Mouse (Mus musculus) ovary, adult 18-20 months (tissue): ENCODE data around the gene Ikbke.
A peak's percentile ranks its signal among the peaks of the same experiment; 100 is the strongest.
"Not testable (repeated sequence)": the region's sequence is repeated elsewhere in the genome, so short reads cannot be mapped to it uniquely, and the experiment has no call there.

Source experiments
- DNase-seq: peaks from one replicate; pipeline ENCODE4 v3.0.0; 2022; ENCODE audit warnings: low spot score, mixed read lengths

Gene Ikbke

DNA sequence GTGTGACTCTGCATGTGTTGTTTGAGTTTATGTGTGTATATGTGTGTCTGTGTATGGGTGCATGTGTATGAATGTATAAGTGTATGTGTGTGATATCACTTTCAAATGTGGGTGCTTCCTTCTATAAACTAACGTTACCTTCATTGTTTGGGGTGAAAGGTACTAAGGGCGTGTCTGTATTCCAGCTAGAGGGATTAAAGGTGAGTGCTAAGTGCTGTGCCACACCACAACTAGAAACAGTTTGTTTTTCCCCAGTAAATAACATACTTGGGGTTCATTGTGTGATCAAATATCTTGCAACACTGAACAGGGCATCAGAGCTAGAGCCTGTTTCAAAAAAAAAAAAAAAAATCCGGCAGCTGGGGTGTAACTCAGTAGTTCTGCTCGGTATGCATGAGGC, 2.3 kb upstream of the Ikbke start:
- no peak for DNase-seq

DNA sequence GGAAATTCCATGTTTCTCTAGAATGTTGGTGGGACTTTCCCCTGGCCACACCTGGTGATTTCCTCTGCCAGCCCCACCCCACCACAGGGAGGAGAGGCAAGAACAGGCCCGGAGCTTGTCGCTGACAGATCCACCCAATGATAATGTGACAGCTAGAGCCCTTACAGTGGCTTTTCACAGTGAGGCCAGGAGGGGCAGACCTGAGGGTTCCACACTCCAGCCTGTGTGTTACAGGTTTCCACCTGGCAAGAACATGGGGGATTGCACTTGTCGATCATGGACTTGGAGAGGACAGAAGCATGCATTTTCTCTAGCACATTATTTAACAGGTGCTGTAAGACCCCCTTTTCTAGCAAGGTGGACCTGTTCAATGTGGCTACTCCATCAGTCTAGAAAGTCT, 874 bp upstream of the Ikbke start:
- no peak for DNase-seq

DNA sequence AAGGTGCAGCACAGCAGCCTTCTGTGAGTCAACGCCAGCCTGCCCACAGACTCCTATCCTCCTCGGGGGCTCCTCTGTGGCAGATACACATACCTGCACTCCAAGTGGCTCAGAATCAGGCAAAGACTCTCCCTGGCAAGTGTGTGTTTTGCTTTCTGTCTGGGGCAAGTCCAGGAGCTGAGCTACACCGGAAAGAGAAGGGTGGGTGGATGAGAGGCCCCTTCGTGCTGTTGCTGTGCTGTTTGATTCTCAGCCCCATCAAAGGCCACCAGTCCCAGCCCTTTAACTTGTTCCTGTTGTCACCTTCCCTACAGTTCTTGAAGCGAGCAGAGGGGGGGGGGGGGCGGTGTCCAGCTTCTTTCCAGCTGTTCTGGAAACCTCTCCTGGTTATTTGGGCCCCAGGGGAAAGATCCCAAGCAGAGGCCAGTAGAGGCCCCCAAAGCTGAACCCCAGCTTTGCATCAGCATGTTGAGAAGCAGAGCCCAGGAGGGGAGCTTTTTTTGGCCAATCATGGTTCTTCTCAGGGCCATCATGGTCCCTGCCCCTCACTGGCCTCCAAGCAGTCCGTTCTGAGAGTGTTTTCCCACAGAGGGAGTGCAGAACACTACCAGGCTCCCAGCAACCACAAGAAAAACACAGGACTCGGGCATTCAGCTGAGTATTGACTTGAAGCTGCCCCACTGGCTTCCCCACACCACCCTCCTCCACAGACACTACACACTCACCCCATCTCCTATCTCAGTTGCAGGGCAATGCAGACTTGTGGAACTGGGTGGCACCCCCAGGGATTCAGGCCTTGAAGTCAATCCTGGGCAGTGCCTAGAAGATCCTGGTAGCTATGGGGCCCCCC, 575 bp downstream of the Ikbke start:
- DNase-seq = no peak

DNA sequence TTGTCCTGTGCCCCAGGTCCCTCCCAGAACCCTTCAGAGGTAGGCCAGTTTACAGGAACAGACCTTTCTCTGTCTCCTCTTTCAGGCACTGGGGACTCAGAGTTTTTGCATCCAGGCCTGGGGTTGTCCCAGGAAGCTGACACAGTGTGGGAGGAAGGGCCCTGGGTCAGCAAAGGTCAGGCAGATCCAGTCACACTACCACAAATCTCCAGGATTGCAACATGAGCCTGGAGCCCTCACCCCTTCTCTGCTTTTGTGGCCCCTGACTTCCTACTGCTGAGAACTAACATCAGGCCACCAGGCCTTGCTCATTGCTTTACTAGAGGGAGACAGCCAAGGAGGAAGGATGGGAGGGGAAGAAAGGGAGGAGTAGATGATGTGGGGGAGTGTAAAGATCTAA, 2.6 kb downstream of the Ikbke start:
- DNase-seq = no peak

DNA sequence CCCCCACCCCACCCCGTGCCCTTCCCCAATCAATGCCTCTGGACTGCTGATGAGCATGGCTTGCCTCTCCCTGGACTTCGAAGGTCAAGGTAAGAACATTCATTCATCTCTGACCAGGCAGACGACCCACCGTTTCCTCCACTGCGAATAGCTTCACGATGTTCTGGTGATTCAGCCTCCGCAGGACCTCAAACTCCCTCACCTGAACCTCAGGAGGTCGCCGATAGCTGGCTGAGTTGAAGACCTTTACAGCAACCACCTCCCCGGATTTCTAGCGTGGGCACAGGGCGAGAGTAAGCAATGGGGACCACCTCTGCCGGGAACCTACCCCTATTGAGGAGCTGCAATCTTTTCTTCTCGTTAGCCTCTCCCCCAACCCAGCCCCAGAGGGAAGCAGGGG, 3.8 kb downstream of the Ikbke start:
- DNase-seq = no peak

DNA sequence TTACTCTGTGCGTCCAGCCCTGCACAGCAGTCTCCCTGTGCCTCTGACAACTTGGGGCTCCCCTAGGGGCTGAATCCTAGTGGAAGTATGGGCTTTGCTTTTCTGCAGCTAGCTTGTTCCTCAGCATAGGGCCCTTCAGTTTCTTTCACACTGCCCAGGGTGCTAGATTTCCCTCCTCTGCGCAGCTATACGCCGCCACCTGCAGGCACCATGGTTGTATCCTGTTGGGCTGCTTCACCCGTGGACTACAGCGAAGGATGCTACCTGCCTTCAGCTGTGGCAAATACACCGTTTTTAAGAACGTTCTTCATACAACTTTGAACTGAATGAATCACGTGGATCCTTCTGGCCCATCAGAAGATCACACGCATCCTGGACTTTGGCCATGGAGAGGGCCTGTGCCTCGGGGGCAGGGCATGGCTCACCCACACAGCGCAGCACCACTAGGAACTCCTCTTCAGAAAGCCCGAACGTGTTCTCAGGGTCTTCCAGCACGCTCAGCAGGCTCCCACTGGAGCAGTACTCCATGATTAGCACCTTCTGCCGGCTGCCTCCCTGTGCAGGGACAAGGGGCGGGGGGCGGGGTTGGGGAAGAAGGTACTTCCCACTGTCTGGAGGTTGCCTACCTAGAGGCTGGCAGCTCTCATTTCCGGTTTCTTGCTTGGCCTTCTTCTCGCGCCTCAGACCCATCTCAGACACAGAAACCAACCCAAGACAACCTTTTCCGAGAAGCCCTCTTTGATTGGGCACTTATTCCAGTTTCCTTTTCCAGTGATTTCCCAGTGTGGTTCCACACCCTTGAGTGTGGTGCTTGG, 4.5 kb downstream of the Ikbke start:
- no peak for DNase-seq

DNA sequence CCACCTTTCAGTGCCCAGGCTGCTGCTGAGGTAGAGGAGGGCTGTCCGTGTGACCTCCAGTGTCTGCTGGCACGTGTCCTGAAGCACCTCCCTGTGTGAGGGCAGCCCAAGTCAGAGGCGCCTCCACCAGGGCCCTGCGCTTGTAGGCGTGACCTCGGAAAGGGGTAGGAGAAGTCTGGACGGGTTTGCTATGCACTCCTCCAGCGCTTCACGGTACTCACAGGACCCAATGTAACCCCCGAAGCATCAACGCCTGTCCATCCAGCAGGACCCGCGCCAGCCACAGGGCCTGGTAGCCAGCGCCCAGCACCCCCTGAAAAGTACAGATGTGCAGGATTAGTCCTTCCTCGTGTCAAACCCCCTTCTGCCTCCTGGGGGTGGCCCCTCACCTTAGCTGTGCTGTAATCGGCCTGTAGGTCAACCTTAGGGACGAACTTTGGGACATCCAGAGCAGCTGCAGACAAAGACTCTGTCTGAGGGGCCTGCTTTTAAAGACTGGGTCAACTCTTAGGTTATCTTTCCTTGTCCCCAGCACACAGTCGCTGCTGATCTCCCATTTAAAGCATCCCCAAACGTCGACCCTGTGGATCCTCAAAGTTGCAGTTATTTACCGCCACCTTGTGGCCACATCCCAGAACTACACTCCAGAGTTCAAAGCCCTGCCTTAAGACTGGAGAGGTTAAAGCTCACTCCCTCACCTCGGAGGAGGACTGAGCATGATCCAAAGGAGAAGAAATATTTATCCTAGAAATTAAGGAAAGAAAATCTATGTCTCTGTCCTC, 9.4 kb downstream of the Ikbke start:
- DNase-seq = no peak

DNA sequence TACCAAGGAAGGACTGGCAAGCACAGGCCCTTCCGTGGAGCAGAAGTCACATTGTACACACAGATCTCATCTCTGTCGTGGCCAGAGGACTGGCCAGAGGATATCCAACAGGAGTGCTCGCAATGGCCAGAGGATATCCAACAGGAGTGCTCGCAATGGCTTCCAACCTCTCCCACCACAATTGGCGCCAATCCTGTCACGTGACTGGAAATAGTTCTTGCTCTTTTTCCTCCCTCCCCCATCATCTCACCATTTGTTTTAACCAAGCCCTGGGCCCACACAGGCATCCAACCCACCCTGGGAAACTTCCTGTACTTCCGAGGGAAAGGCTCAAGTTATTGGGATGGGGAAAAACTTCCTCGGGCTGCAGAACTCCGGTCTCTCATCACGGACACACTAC, 10.6 kb downstream of the Ikbke start:
- DNase-seq = no peak

DNA sequence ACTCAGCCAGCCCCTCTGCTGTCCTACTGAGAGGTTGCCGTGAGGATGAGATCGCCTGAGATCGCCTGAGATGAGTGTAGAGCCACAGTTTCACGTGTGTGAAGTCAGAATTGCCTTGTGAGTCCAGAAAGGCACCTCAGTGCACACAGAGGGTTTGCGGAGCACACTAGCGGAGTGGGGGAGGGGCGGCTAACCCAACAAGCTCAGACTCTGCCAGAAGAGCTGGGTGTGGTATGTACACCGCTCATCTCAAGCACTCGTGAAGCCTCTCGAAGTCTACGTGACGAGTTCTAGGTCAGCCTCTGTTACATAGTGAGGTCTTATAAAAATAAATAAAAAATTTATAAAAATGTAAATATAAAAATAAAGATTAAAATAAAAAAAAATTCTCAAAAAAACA, 15.5 kb downstream of the Ikbke start:
- no peak for DNase-seq

DNA sequence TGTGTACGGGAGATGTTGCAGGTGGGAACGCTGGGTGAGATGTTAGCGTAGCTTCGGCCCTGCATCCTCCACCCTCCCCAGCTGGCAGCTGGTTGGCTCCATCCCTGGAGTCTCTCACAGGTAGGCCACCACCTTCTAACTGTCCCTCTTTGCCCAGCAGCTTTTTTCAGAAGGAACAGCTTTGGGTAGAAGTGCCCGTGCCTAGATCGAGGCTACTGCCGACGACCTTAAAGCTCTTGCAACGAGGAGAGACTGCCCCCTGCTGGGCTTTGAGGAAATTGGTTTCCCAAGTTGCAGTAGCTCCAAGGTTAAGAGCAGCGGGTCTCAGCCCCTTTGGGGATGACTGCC, 19.1 kb downstream of the Ikbke start:
- DNase-seq = no peak

DNA sequence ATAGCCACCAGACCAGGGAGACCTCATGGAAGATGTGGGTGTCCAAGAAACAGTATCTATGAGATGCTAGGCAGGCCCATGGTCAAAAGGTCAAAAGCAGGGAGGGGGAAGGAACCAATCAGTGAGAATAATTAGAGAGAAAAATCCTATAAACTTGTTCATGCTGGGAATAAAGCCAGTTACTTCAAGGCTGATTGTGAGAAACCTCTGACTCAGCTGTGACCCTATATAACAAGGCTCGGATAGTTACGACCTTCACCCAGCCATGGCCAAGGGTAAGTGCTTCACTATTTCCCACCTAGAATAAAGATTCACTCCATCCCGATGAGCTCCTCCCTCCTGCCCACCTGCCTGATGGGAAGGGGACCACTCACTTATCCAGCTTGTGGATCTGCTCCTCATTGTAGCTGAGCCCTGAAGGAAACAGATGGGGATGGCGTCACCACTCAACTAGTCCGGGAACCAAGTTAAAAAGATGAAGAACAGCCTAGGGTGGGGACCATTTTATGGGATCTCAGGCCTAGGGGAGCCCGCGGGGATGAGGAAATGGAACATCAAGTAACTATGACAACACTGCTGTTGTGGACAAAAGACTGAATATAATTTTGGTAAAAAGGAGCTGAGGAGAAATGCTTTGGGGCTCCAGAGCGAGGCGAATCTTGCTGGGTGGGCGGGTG, 19.6 kb downstream of the Ikbke start:
- no peak for DNase-seq

DNA sequence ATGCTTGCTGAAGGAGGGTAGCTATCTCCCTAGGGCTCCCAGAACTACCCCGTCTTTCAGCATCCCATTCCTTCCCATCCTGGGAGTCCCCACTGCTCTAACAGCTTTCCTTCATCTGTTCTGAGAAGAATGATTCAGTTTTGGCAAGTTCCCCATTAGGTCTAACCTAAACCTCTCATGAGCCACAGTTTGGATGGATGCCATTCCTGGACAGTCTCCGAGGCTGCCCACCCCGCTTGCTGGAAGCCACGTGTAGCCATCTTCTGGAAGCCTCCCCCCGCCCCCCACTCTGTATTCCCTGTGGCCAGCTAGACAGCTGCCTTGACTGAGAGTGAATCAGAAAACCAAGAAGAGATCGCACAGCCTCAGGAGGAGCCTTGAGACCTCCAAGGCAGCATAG, 22.1 kb downstream of the Ikbke start:
- no peak for DNase-seq

DNA sequence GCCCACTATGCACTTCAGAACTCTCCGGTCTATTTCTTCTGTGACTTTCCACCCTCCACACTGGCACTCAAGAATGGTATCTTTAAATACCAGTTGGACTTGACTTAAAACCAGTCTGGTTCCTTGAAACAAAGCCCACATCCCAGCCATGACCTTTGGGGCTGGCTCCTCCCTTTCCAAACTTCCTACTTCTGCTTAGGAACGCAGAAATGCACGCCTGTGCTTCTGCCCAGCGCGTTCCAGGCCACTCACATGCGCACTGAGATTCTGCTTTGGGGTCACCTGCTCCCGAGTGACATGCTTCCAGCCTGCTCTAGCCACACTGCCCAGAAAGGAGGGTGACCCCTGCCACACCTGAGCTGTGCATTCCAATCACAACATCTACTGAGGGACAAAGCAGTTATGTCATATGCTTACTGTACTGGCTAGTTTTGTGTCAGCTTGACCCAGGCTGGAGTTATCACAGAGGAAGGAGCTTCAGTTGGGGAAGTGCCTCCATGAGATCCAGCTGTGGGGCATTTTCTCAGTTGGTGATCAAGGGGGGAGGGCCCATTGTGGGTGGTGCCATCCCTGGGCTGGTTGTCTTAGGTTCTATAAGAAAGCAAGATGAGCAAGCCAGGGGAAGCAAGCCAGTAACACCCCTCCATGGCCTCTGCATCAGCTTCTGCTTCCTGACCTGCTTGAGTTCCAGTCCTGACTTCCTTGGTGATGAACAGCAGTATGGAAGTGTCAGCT, 26.7 kb downstream of the Ikbke start:
- DNase-seq = not testable (repeated sequence)

DNA sequence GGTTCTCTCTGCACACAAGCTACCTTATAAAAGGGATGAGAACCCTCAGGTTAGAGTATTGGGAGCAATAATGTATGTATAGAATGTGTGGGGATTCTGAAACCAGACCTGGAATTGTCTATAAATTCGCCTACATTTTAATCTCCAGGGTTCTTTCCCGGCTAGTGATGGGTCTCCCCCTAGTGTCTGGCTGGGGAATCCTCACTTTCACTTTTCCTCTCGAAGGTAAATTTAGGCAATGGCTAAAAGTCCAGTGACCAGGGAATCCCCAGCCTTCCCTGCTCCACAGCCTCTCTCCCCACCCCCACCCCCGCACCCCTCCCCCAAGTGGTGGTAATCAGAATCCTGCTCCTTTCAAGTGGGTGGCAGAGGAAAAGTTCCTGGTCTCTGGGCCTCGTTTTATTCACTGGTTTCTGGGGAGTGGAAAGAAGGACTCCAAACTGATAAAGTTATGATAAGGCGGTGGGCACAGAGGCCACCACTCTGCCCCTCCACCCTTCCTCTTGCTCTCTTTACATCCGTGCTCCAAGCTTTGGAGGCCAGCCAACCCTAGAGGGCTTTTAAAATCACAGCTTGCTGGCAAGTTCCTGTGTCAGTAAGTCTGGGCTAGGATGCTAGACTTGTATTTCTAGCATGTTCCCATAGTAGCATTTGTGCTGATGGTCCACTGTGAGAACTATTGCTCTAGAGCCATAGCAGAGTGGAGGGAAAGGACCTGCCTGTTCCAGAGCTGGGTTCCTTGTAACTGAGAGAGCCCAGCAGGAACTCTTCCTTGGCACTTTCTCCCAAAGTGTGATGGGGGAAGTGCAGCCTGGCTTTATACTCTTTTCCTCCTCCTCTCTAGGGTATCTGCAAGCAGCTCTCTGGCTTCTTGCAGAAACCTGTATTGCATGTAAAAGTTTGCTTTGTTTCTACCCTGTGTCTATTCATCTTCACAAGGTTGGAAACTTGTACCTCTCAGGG, 32.7 kb downstream of the Ikbke start:
- no peak for DNase-seq

DNA sequence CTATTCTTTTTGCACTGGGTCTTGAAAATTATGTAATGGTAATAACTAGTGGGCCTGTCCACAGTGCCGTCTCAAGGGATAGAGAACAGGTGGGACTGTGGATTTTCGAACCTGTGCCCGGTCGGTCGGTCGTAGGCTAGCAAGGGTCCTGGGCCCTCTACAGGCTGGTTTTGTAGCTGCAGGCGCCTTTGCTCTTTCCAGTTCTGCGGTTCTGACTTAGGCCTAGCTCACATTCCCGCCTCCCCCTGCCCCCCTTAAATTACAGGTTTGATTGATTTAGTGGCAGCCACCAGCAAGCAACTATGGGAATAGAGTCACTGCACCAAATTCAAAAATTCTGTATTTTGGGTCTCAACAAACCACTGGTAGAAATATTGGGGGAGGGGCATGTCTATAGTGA, 33.5 kb downstream of the Ikbke start:
- no peak for DNase-seq

DNA sequence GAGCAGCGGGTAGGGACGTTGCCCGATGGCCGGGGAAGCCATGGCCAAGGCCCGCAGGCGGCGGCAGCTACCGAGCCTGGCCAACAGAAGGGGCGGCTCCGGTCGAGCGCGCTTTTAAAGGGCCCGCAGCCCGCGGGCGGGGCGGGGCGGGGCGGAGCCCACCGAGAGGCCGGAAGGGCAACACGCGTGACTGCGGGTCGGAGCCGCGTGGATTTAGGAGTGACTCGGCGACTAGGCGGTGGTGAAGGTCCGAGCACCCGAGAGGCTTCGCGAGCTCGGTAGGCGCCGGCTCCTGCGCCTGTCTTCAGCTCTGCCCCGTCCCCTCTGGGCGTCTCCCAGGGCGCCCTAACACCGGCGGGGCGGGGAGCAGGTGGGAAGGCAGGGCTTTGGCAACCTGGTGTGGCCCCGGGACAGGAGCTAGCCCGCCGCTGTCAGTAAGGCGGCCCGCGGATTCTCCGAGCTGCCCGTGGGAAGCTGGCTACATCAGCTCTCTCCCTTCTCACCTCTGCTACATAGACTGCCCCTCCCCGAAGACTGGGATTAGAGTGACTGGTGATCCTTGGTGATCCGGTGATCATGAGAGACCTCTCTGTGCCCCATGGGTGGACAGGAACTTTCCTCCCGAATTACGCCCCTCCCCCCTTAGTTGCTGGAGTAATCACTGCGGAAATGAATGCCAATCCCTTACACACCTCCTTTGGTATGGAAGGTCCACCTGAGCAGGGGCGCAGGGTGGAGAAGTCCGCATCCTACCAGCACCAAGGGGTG, 34.1 kb downstream of the Ikbke start, which contains the start of gene Rassf5:
TSS of gene Rassf5 (minus strand) at position 170 of the 768 bp plus-strand sequence.
- peak; percentile 63 for DNase-seq

DNA sequence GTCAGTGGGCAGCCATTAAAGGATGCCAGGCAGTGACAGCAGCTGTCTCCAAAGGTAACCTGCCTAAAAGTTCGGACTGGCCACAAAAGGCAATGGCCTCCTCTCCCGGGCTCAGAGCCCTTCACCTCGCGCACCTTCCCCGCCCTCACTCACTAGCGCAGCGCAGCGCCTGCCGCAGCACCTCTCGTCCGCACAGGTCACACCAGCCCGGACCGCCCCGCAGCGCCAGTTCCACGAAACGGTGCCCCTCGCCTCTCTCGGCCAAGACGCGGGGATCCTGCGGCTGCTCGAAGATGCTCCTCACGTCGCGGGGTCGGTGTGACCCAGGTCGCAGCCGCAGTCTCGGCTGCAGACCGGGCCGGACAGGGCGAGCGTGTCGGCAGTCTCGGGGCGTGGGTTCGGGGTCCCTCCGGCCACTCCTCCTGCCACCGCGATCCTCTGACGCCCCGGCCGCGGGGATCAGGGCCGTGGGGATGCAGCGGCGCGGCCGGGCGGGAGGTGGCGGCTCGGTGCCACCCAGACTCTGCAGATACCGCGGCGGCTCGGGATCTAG, 34.8 kb downstream of the Ikbke start:
- DNase-seq = no peak

DNA sequence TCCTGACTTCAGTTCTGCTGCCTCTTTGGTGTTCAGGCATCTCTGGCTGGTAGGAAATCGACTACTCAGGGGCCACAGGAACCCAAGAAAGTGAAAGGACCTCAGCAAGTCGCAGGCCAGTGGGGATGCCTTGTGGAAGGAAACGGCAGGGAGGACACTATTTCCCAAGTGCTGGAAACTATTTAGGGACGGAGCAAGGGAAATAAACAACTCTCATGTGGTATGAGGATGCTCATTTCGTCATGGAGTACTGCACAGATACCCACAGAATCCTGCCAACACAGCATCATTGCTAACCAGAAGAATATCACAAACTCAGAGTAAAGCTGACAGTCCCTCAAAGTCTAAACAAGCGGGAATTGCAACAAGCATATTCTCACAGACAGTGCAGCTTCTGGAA, 36.5 kb downstream of the Ikbke start:
- DNase-seq = no peak

DNA sequence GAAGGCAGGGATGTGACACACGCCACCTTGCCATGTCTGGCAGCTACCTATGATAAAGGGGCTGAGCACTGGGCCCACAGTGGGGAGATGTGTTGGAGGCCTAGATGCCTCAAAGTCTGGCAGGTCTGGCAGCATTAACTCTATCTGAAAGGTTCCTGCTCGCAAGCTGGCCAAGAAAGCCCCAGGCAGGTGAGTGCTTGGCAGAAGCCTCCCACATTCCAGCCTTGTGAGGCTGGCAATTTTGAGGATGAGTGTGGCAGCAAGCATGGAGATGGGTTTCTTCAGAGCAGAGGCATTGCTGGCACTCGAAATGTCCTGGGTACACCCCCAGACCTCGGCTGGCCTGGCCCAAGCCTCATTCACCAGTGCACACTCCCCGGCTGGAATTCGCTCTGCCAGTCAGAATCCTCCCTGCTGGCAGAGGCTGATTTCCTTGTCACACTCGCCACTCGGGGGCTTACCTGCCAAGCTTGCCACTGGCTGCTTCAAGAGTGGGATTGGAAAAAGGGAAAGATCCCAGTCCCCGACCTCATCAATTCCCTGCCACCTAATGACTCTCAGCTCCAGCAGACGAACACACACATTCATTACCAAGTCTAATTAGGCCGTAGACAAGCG, 39.7 kb downstream of the Ikbke start:
- no peak for DNase-seq
